Mouse (Mus musculus) testis, adult 2 months (tissue): ENCODE data around the gene Cadm2. TPM values are rescaled to one million over a fixed set of nuclear protein-coding genes. Genes with fewer than 3 reads are reported as not detected.

Source experiments
- H3K27ac ChIP-seq: fragments of 200-500 bp; 2 replicates; pipeline ENCODE4 v1.5.1; 2012; ENCODE audit warnings: low read depth, low read length; ENCODE audit not compliant: control insufficient read depth, insufficient read depth
- H3K27me3 ChIP-seq: fragments of 200-500 bp; 2 replicates; pipeline ENCODE4 v1.6.1; 2012; ENCODE audit warnings: mild to moderate bottlenecking, low read length, moderate library complexity; ENCODE audit not compliant: control insufficient read depth, insufficient read depth
- H3K36me3 ChIP-seq: fragments of 200-500 bp; 2 replicates; pipeline ENCODE4 v1.6.1; 2012; ENCODE audit warnings: mild to moderate bottlenecking, low read length; ENCODE audit not compliant: control insufficient read depth, insufficient read depth
- H3K4me1 ChIP-seq: fragments of 200-500 bp; 2 replicates; pipeline ENCODE4 v1.6.1; 2012; ENCODE audit warnings: low read length; ENCODE audit not compliant: control insufficient read depth, insufficient read depth
- H3K4me3 ChIP-seq: fragments of 200-500 bp; 2 replicates; pipeline ENCODE4 v1.5.1; 2012; ENCODE audit warnings: low read depth, mild to moderate bottlenecking, low read length, moderate library complexity, mixed read lengths; ENCODE audit not compliant: control insufficient read depth
- CTCF ChIP-seq: fragments of 200-500 bp; IDR thresholded peaks from 2 replicates; pipeline ENCODE4 v1.5.1; 2012; ENCODE audit warnings: low read depth, mild to moderate bottlenecking, inconsistent platforms, low read length, moderate library complexity; ENCODE audit not compliant: control insufficient read depth, insufficient read depth, insufficient replicate concordance
- POLR2A ChIP-seq: fragments of 200-500 bp; IDR thresholded peaks from 2 replicates; pipeline ENCODE4 v1.6.1; 2012; ENCODE audit warnings: low read depth, mild to moderate bottlenecking, inconsistent platforms, low read length, moderate library complexity; ENCODE audit not compliant: control insufficient read depth
- polyA plus RNA-seq: library from polyadenylated mRNA; depleted of rRNA; stranded (reverse); fragments of >200 nt; gene quantifications from 2 replicates; pipeline ENCODE4 v1.2.3, GENCODE M21; 2012

The Cadm2 gene
- polyA plus RNA-seq, 1 experiment, result 3.3 TPM

- H3K27ac ChIP-seq, result no peak overlapping the region
- no peaks in the 10 kb centered on the region for H3K36me3 ChIP-seq
- H3K4me1 ChIP-seq, result no peaks in the 10 kb centered on the region
- no peak for TF ChIP-seq CTCF
- no peak for TF ChIP-seq POLR2A
- no peaks in the 10 kb centered on the region for H3K27me3 ChIP-seq
- no peak overlapping the region for H3K4me3 ChIP-seq
Measured at GRCm38 (mm10) chr16:67591015-67591414, 29.7 kb downstream of the Cadm2 start.

GRCm38 (mm10) chr16:67578842-67579517 lies 41.7 kb downstream of the Cadm2 start:
- Histone ChIP-seq H3K27ac (no peak overlapping the region), H3K36me3 (no peaks in the 10 kb centered on the region), H3K27me3 (no peaks in the 10 kb centered on the region), H3K4me1 (no peaks in the 10 kb centered on the region), H3K4me3 (no peak overlapping the region)
- TF ChIP-seq CTCF (no peak), POLR2A (no peak)

- H3K27ac ChIP-seq, result no peak overlapping the region
- H3K4me1 ChIP-seq, result no peaks in the 10 kb centered on the region
- no peak overlapping the region for H3K4me3 ChIP-seq
- no peaks in the 10 kb centered on the region for H3K27me3 ChIP-seq
- no peak for TF ChIP-seq POLR2A
- no peak for TF ChIP-seq CTCF
- H3K36me3 ChIP-seq, result no peaks in the 10 kb centered on the region
Measured at GRCm38 (mm10) chr16:67575557-67575956, 45.2 kb downstream of the Cadm2 start.

GRCm38 (mm10) chr16:67526992-67527391 lies 93.7 kb downstream of the Cadm2 start:
- H3K27ac ChIP-seq, result no peak overlapping the region
- no peak overlapping the region for H3K4me3 ChIP-seq
- no peak for TF ChIP-seq CTCF
- TF ChIP-seq POLR2A, result no peak
- H3K27me3 ChIP-seq, result no peaks in the 10 kb centered on the region
- no peaks in the 10 kb centered on the region for H3K4me1 ChIP-seq
- H3K36me3 ChIP-seq, result no peaks in the 10 kb centered on the region

DNA sequence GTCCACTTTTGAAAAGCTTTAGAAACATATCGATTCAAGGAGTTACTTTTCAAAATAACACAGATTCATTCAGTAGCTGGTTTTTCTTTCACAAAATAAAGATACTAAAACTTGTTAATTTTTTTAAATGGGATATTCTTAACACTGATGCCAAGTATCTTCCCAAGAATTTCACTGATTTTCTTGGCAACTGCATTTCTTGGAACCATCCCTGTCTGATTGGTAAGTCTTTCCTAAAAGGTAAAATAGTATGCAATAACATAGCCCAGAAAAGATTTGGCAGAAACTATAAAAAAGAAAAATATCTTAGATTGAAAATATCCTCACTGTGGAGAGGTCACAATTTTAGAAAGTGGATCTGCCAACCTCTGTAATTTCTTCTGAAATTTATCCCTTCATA lies 95.8 kb downstream of the Cadm2 start:
- no peak overlapping the region for H3K27ac ChIP-seq
- H3K27me3 ChIP-seq, result no peaks in the 10 kb centered on the region
- H3K4me3 ChIP-seq, result no peak overlapping the region
- H3K36me3 ChIP-seq, result no peaks in the 10 kb centered on the region
- TF ChIP-seq CTCF (no peak), POLR2A (no peak)
- no peaks in the 10 kb centered on the region for H3K4me1 ChIP-seq

DNA sequence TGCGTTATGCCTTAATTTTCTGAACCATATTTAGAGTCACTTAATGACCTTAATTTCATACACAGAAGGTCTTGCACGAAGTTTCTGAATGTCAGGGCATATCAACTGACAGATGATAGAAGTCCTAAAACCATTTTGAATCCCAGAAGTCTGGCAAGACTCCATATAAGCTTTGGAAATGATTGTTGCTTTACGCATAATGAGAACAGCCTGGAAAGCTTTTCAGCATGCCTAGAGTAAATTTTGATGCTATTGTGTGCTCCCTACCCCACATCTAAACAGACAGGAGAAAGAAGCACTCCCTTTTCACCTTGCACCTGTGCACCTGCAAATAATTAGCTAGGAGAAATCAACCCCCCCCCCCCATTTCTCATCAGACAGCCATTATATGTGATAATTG lies 102.4 kb downstream of the Cadm2 start:
- H3K4me3 ChIP-seq, result no peak overlapping the region
- H3K27ac ChIP-seq, result no peak overlapping the region
- TF ChIP-seq CTCF, result no peak
- TF ChIP-seq POLR2A, result no peak
- no peaks in the 10 kb centered on the region for H3K4me1 ChIP-seq
- no peaks in the 10 kb centered on the region for H3K36me3 ChIP-seq
- H3K27me3 ChIP-seq, result no peaks in the 10 kb centered on the region

DNA sequence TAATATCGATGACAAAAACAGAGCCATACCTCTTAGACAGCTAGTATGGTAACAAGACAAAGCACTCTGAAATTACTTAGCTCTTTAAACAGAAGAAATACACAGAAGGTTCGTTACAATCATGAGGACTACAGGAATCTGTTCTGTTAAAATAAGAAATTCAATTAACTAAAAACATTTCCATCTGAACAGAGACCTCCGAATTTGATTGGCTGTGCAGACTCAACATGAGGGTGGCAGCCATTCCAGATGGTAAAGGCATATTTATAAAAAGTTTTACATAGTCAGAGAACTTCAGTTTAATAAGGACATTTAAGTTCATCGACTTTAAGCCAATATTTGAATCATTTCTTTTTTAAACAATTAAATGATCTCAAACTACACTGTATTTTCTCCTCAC lies 105.2 kb downstream of the Cadm2 start:
- Histone ChIP-seq H3K4me3 (no peak overlapping the region), H3K4me1 (no peaks in the 10 kb centered on the region), H3K27me3 (no peaks in the 10 kb centered on the region), H3K36me3 (no peaks in the 10 kb centered on the region), H3K27ac (no peak overlapping the region)
- TF ChIP-seq CTCF (no peak), POLR2A (no peak)
